Mouse (Mus musculus): Measurements from ENCODE around the gene Cyfip2. TPM values are rescaled to one million over a fixed set of nuclear protein-coding genes. Genes with fewer than 3 reads are reported as not detected.
A peak's percentile ranks its signal among the peaks of the same experiment; 100 is the strongest.

Gene Cyfip2
- total RNA-seq (2021), result 100 to 1,000 TPM; 536 to 551 TPM
- long read RNA-seq, full-length matches to known transcripts, result 285 of 593 reads
- long read RNA-seq, partial matches to known transcripts, result 217 of 593 reads
- long read RNA-seq, other reads (novel, unspliced or antisense), result 91 of 593 reads

GRCm38 (mm10) chr11:46312523-46313035 lies at the start of gene Cyfip2:
Cyfip2 (minus strand) TSS chr11:46312859.
- no peak for DNase-seq (ENCODE audit: low spot score in 2 of 2)

- DNase-seq (ENCODE audit: low spot score in 2 of 2), result no peak
These were observed 48.5 kb upstream of the Cyfip2 start for GRCm38 (mm10) chr11:46360991-46361665.

GRCm38 (mm10) chr11:46358369-46358768 lies 45.7 kb upstream of the Cyfip2 start:
- DNase-seq (ENCODE audit: low spot score in 2 of 2), result no peak

GRCm38 (mm10) chr11:46349681-46350410 lies 37.2 kb upstream of the Cyfip2 start:
- DNase-seq (ENCODE audit: low spot score in 2 of 2), result no peak

GRCm38 (mm10) chr11:46348416-46348815 lies 35.8 kb upstream of the Cyfip2 start:
- DNase-seq (ENCODE audit: low spot score in 2 of 2), result no peak

GRCm38 (mm10) chr11:46347756-46348155 lies 35.1 kb upstream of the Cyfip2 start:
- no peak for DNase-seq (ENCODE audit: low spot score in 2 of 2)

GRCm38 (mm10) chr11:46343886-46344546 lies 31.4 kb upstream of the Cyfip2 start:
- DNase-seq (ENCODE audit: low spot score in 2 of 2), result no peak

- no peak for DNase-seq (ENCODE audit: low spot score in 2 of 2)
These were observed 29.3 kb upstream of the Cyfip2 start for GRCm38 (mm10) chr11:46341960-46342359.

- DNase-seq (ENCODE audit: low spot score in 2 of 2), result no peak
These were observed 23.4 kb upstream of the Cyfip2 start for GRCm38 (mm10) chr11:46336020-46336419.

- DNase-seq (ENCODE audit: low spot score in 2 of 2), result no peak
These were observed 19.6 kb upstream of the Cyfip2 start for GRCm38 (mm10) chr11:46332217-46332616.

- DNase-seq (ENCODE audit: low spot score in 2 of 2), result no peak
These were observed 13.8 kb upstream of the Cyfip2 start for GRCm38 (mm10) chr11:46326271-46327015.

GRCm38 (mm10) chr11:46321559-46321958 lies 8.9 kb upstream of the Cyfip2 start:
- no peak for DNase-seq (ENCODE audit: low spot score in 2 of 2)

- no peak for DNase-seq (ENCODE audit: low spot score in 2 of 2)
These were observed 1.9 kb upstream of the Cyfip2 start for GRCm38 (mm10) chr11:46314534-46314933.

- no peak for DNase-seq (ENCODE audit: low spot score in 2 of 2)
These were observed 1.2 kb upstream of the Cyfip2 start for GRCm38 (mm10) chr11:46313851-46314250.

- DNase-seq (ENCODE audit: low spot score in 2 of 2), result peak in 1 of 2 experiments; percentile 67
These were observed 746 bp downstream of the Cyfip2 start for GRCm38 (mm10) chr11:46311703-46312522.

GRCm38 (mm10) chr11:46311181-46311702 lies 1.4 kb downstream of the Cyfip2 start:
- DNase-seq (ENCODE audit: low spot score in 2 of 2), result peak in 1 of 2 experiments; percentile 42

- DNase-seq (ENCODE audit: low spot score in 2 of 2), result peak in 1 of 2 experiments; percentile 54
These were observed 2.0 kb downstream of the Cyfip2 start for GRCm38 (mm10) chr11:46310647-46311063.

- DNase-seq (ENCODE audit: low spot score in 2 of 2), result peak in 1 of 2 experiments; percentile 30
These were observed 2.7 kb downstream of the Cyfip2 start for GRCm38 (mm10) chr11:46309808-46310555.
